Mouse (Mus musculus) myocyte (in vitro differentiated cells): ENCODE results near the gene Med13l.

Experiments
- CEBPB ChIP-seq: IDR thresholded peaks from 2 replicates; pipeline ENCODE4 v1.6.1; 2011; ENCODE audit warnings: mild to moderate bottlenecking, moderate library complexity; ENCODE audit not compliant: poor library complexity, insufficient read depth, severe bottlenecking
- E2F4 ChIP-seq: IDR thresholded peaks from one replicate; pipeline ENCODE4 v1.6.1; 2011; ENCODE audit warnings: mild to moderate bottlenecking, control low read depth, moderate library complexity; ENCODE audit not compliant: insufficient read depth
- TCF12 ChIP-seq: IDR thresholded peaks from one replicate; pipeline ENCODE4 v1.6.1; 2011; ENCODE audit warnings: mild to moderate bottlenecking, control low read depth; ENCODE audit not compliant: poor library complexity, insufficient read depth, severe bottlenecking

GRCm38 (mm10) chr5:118753471-118754044 is 193.1 kb downstream of the Med13l start:
- no peak for TF ChIP-seq CEBPB
- TF ChIP-seq E2F4, result no peak
- TF ChIP-seq TCF12, result no peak
